Mouse (Mus musculus): Measurements from ENCODE around the gene Dmrtc1c1. TPM values are rescaled to one million over a fixed set of nuclear protein-coding genes. Genes with fewer than 3 reads are reported as not detected.

The Dmrtc1c1 gene
- not detected in 2 replicates for polyA plus RNA-seq (2012)

DNA sequence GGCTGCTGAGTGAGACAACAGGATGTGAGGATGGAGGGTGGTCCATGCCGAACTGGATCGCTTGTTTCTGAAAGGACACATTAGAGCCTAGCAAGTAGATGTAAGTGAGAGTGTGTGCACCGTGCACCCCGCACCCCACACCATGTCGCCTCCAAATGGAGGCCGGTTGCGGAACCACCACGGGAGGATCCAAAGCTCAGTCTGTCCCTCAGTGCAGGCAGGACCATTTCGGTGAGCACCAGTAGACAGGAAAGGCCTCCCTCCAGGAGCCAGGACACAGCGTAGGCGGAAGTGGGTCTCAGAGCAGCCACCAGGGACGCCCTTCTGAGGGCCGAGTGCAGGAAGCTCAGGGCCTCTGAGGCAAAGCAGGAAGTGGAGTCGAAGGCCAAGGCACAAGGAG, at the start of gene Dmrtc1c1:
Dmrtc1c1 (plus strand) TSS at position 301 of the 400 bp plus-strand sequence.

GRCm38 (mm10) chrX:102854516-102854915, 51.8 kb downstream of the Dmrtc1c1 start, which contains the start of gene Dmrtc1c2:
Gene Dmrtc1c2 (minus strand): TSS chrX:102854616.

Other genes with a start within 250 kb of the Dmrtc1c1 start
- gene Phka1, start 158.7 kb upstream of the Dmrtc1c1 start, polyA plus RNA-seq (2012) = 1.2 TPM in 2 replicates
- gene Gm3880, start 116.0 kb upstream of the Dmrtc1c1 start, polyA plus RNA-seq (2012) = not detected in 2 replicates
- not detected in 2 replicates for gene Gm9112, start 95.3 kb upstream of the Dmrtc1c1 start, polyA plus RNA-seq (2012)
- not detected in 2 replicates for gene Dmrtc1b, start 95.1 kb upstream of the Dmrtc1c1 start, polyA plus RNA-seq (2012)
- gene Dmrtc1c2, start 51.7 kb downstream of the Dmrtc1c1 start, polyA plus RNA-seq (2012) = not detected in 2 replicates
- not detected in 2 replicates for gene 1700031F05Rik, start 65.0 kb downstream of the Dmrtc1c1 start, polyA plus RNA-seq (2012)
- not detected in 2 replicates for gene Dmrtc1a, start 105.7 kb downstream of the Dmrtc1c1 start, polyA plus RNA-seq (2012)
- gene 1700011M02Rik, start 105.9 kb downstream of the Dmrtc1c1 start, polyA plus RNA-seq (2012) = not detected in 2 replicates
- gene 1700018G05Rik, start 125.4 kb downstream of the Dmrtc1c1 start, polyA plus RNA-seq (2012) = not detected in 2 replicates